Mouse (Mus musculus) thymus, adult 2 months (tissue): ENCODE results near the gene Btaf1. TPM values are rescaled to one million over a fixed set of nuclear protein-coding genes. Genes with fewer than 3 reads are reported as not detected.

Source experiments
- DNase-seq: peaks from one replicate; pipeline ENCODE4 v3.0.0; 2021
- H3K27ac ChIP-seq: fragments of 200-500 bp; 2 replicates; pipeline ENCODE4 v1.5.1; 2012; ENCODE audit warnings: low read length, control low read depth; ENCODE audit not compliant: control insufficient read depth, insufficient read depth
- H3K27me3 ChIP-seq: fragments of 200-500 bp; 2 replicates; pipeline ENCODE4 v1.6.1; 2012; ENCODE audit warnings: mild to moderate bottlenecking, low read length, moderate library complexity, mixed read lengths; ENCODE audit not compliant: control insufficient read depth, insufficient read depth
- H3K36me3 ChIP-seq: fragments of 200-500 bp; 2 replicates; pipeline ENCODE4 v1.6.1; 2012; ENCODE audit warnings: mild to moderate bottlenecking, low read length, moderate library complexity; ENCODE audit not compliant: control insufficient read depth, insufficient read depth
- H3K4me1 ChIP-seq: fragments of 200-500 bp; replicated peaks from 2 replicates; pipeline ENCODE4 v1.6.1; 2012; ENCODE audit warnings: low read length; ENCODE audit not compliant: control insufficient read depth, insufficient read depth
- H3K4me3 ChIP-seq: fragments of 200-500 bp; 2 replicates; pipeline ENCODE4 v1.5.1; 2012; ENCODE audit warnings: mild to moderate bottlenecking, low read length, control low read depth, moderate library complexity; ENCODE audit not compliant: control insufficient read depth, insufficient read depth
- CTCF ChIP-seq: fragments of 200-500 bp; IDR thresholded peaks from 2 replicates; pipeline ENCODE4 v1.5.1; 2012; ENCODE audit warnings: mild to moderate bottlenecking, control low read depth, low read length, moderate library complexity, borderline replicate concordance; ENCODE audit not compliant: control insufficient read depth, poor library complexity, insufficient read depth; ENCODE audit errors: extremely low read depth
- POLR2A ChIP-seq: fragments of 200-500 bp; IDR thresholded peaks from 2 replicates; pipeline ENCODE4 v1.6.1; 2012; ENCODE audit warnings: mild to moderate bottlenecking, low read length, control low read depth, moderate library complexity; ENCODE audit not compliant: control insufficient read depth, poor library complexity, insufficient read depth; ENCODE audit errors: extremely low read depth
- WGBS: fragments of 180-500 bp; shearing (Covaris S2); methylation state at CpG from one replicate; pipeline ENCODE4 v1.1.7; 2018; 5-methylcytosine and 5-hydroxymethylcytosine counted together
- polyA plus RNA-seq: library from polyadenylated mRNA; depleted of rRNA; stranded (reverse); fragments of >200 nt; gene quantifications from 2 replicates; pipeline ENCODE4 v1.2.3, GENCODE M21; 2012; rRNA removed

Gene Btaf1
- polyA plus RNA-seq, 1 experiment: 9.0 TPM

GRCm38 (mm10) chr19:37055976-37056556 is 130.2 kb downstream of the Btaf1 start:
- Histone ChIP-seq H3K27me3 (no peaks in the 10 kb centered on the region), H3K4me3 (no peak overlapping the region), H3K4me1 (no peaks in the 10 kb centered on the region), H3K27ac (no peak overlapping the region), H3K36me3 (no peaks in the 10 kb centered on the region)
- DNase-seq: no peak
- TF ChIP-seq CTCF (no peak), POLR2A (no peak)
- 20% methylated on average over 4 of the region's 4 CpGs for WGBS

GRCm38 (mm10) chr19:37057161-37057905 is 131.5 kb downstream of the Btaf1 start:
- WGBS: 90% methylated on average over 8 of the region's 8 CpGs
- Histone ChIP-seq H3K36me3 (no peaks in the 10 kb centered on the region), H3K27ac (no peak overlapping the region), H3K27me3 (no peaks in the 10 kb centered on the region), H3K4me1 (no peaks in the 10 kb centered on the region), H3K4me3 (no peak overlapping the region)
- no peak for DNase-seq
- TF ChIP-seq POLR2A (no peak), CTCF (no peak)

DNA sequence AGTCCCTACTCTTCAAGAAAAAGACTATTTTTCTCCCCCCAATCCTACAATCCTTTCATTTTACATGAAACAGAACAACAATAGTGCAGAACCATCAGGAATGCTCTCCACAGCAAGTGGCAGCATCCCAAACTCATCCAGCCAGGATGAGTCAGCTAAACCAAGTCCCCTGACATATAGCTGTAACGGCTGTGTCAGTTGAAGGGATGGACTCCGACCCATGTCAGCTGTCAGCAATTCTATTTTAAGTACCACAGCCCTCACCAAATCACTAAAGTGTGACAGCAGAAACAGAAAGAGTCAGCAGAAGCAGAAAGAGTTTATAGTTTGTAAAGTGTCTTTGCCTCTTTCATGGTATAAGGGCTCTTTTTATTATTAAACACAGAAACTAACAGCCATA is 133.7 kb downstream of the Btaf1 start:
- H3K4me1 ChIP-seq: no peaks in the 10 kb centered on the region
- no peak overlapping the region for H3K27ac ChIP-seq
- no peak overlapping the region for H3K4me3 ChIP-seq
- no peaks in the 10 kb centered on the region for H3K27me3 ChIP-seq
- WGBS: 40% methylated on average over 2 of the region's 2 CpGs
- H3K36me3 ChIP-seq: no peaks in the 10 kb centered on the region
- DNase-seq: no peak
- TF ChIP-seq POLR2A (no peak), CTCF (no peak)

DNA sequence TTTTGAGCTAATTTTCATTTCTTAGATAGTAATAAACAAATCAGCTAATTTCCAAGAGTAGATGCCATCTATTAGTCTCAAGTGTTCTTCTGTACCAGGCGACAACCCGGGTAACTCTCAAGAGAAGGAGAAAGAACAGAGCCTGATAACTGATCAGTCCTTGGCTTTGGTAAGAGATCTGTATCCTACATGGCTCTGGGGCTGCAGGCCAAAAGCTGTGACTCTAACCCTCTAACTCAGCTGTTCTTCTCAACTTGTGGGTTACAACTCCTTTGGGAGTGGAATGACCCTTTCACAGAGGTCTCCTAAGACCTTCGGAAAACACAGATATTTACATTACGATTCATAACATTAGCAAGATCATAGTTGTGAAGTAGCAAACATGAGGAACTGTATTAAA is 134.2 kb downstream of the Btaf1 start:
- Histone ChIP-seq H3K27ac (no peak overlapping the region), H3K27me3 (no peaks in the 10 kb centered on the region), H3K4me1 (no peaks in the 10 kb centered on the region), H3K4me3 (no peak overlapping the region), H3K36me3 (no peaks in the 10 kb centered on the region)
- TF ChIP-seq CTCF: no peak
- no peak for TF ChIP-seq POLR2A
- DNase-seq: no peak
- 95% methylated on average over 4 of the region's 4 CpGs for WGBS

Other genes starting within 250 kb of the Btaf1 start
- gene Ppp1r3c, start 189.4 kb upstream of the Btaf1 start, polyA plus RNA-seq: 1.9 and 2.8 TPM in 2 replicates
- gene Tnks2, start 91.8 kb upstream of the Btaf1 start, polyA plus RNA-seq: 46.0 and 52.9 TPM in 2 replicates
- 7.1 and 10.5 TPM in 2 replicates for gene Fgfbp3, start 6.5 kb upstream of the Btaf1 start, polyA plus RNA-seq